Mouse (Mus musculus): Measurements from ENCODE around the gene Adipor2. TPM values are rescaled to one million over a fixed set of nuclear protein-coding genes. Genes with fewer than 3 reads are reported as not detected.

Adipor2 gene
- polyA plus RNA-seq, 1 experiment from 2014 or later = 39.2 TPM

GRCm38 (mm10) chr6:119402976-119403375, 14.5 kb downstream of the Adipor2 start:
- Histone ChIP-seq H3K36me3 (replicated peaks) (no peaks in the 10 kb centered on the region), H3K9ac (no peak overlapping the region), H3K4me1 (no peaks in the 10 kb centered on the region), H3K4me3 (no peak overlapping the region), H3K27ac (no peak overlapping the region), H3K4me2 (no peak overlapping the region), H3K9me3 (no peaks in the 10 kb centered on the region), H3K27me3 (replicated peaks) (no peaks in the 10 kb centered on the region)
- no peak for ATAC-seq (replicated peaks)
- WGBS = 93% methylated on average over 3 of the region's 3 CpGs

- no peak for ATAC-seq (replicated peaks)
- Histone ChIP-seq H3K27ac (no peak overlapping the region), H3K4me1 (no peaks in the 10 kb centered on the region), H3K4me2 (no peak overlapping the region), H3K27me3 (replicated peaks) (no peaks in the 10 kb centered on the region), H3K9ac (no peak overlapping the region), H3K9me3 (no peaks in the 10 kb centered on the region), H3K4me3 (no peak overlapping the region), H3K36me3 (replicated peaks) (no peaks in the 10 kb centered on the region)
- 95% methylated on average over 8 of the region's 8 CpGs for WGBS
Measured at GRCm38 (mm10) chr6:119401545-119402304, 15.8 kb downstream of the Adipor2 start.

GRCm38 (mm10) chr6:119400649-119401048, 16.9 kb downstream of the Adipor2 start:
- no peaks in the 10 kb centered on the region for H3K27me3 ChIP-seq (replicated peaks)
- no peak overlapping the region for H3K4me3 ChIP-seq
- no peak for ATAC-seq (replicated peaks)
- H3K4me1 ChIP-seq = no peaks in the 10 kb centered on the region
- H3K36me3 ChIP-seq (replicated peaks) = no peaks in the 10 kb centered on the region
- 93% methylated on average over 3 of the region's 3 CpGs for WGBS
- no peak overlapping the region for H3K9ac ChIP-seq
- no peaks in the 10 kb centered on the region for H3K9me3 ChIP-seq
- H3K27ac ChIP-seq = no peak overlapping the region
- no peak overlapping the region for H3K4me2 ChIP-seq

GRCm38 (mm10) chr6:119399371-119399770, 18.1 kb downstream of the Adipor2 start:
- H3K27ac ChIP-seq = no peak overlapping the region
- no peaks in the 10 kb centered on the region for H3K27me3 ChIP-seq (replicated peaks)
- no peak overlapping the region for H3K4me3 ChIP-seq
- WGBS = 87% methylated on average over 3 of the region's 3 CpGs
- ATAC-seq (replicated peaks) = no peak
- no peaks in the 10 kb centered on the region for H3K4me1 ChIP-seq
- no peaks in the 10 kb centered on the region for H3K9me3 ChIP-seq
- no peak overlapping the region for H3K4me2 ChIP-seq
- H3K36me3 ChIP-seq (replicated peaks) = no peaks in the 10 kb centered on the region
- no peak overlapping the region for H3K9ac ChIP-seq

DNA sequence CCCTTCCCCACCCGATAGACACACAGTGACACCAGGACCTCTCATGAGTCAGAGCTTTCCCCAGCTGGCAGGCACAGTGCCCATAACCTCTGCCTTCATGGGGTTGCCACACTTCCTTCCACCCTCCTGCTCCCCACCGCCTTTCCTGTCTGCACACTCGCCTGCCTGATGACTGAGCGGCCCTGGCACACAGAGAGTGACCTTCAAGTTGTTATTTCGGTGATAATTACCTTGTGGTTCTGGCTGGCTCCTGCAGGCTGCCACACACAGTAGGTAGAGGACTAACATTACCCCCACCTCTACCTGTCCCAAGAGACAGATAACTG, 21.2 kb downstream of the Adipor2 start:
- no peaks in the 10 kb centered on the region for H3K27me3 ChIP-seq (replicated peaks)
- no peaks in the 10 kb centered on the region for H3K9me3 ChIP-seq
- no peak overlapping the region for H3K9ac ChIP-seq
- WGBS = 82% methylated on average over 5 of the region's 5 CpGs
- no peaks in the 10 kb centered on the region for H3K36me3 ChIP-seq (replicated peaks)
- no peak overlapping the region for H3K4me3 ChIP-seq
- ATAC-seq (replicated peaks) = no peak
- H3K4me2 ChIP-seq = no peak overlapping the region
- H3K27ac ChIP-seq = no peak overlapping the region
- H3K4me1 ChIP-seq = no peaks in the 10 kb centered on the region

DNA sequence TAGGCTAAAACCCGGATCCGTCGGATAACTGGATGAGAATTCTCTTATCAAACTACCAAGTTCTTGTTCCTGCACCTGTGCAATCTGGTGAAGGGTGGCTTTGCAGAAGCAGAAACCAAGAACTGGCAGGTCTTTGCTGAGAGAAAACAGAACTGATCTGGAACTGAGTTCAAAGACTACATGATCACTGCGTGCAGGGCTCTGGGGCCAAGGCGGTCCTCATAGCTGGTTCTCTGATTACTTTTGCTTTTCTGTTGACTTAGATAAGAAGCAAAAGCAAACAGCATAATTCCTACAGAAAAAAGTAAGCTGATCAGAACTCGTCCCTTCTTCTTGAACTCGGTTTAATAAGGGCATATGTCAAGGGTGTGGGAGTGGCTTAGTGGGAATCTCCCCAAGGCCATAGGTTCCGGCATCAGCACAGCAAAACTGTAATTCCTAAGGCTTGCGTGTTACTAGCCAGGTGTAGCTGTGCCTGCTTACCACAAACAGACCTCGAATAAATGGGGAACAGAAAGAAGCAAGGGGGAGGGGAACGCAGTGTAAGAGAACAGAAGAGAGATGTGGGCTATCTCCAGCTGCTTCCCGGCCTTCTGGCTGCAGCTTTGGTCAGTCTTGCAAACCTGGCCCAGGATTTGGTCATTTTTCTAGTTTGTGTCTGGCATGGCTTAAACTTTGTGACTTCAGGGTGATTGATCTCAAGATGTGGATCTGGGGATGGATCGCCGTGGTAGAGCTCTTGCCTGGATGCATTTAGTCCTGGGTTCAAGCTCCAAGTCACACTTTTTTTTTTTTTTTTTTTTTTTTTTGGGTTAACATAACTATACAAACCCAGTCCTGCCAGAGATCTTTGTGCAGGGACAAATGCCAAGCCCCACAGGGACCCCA, 21.8 kb downstream of the Adipor2 start:
- no peak overlapping the region for H3K4me2 ChIP-seq
- ATAC-seq (replicated peaks) = no peak
- no peaks in the 10 kb centered on the region for H3K27me3 ChIP-seq (replicated peaks)
- no peak overlapping the region for H3K9ac ChIP-seq
- H3K9me3 ChIP-seq = no peaks in the 10 kb centered on the region
- WGBS = 84% methylated on average over 14 of the region's 14 CpGs
- H3K4me3 ChIP-seq = no peak overlapping the region
- no peaks in the 10 kb centered on the region for H3K4me1 ChIP-seq
- H3K36me3 ChIP-seq (replicated peaks) = no peaks in the 10 kb centered on the region
- H3K27ac ChIP-seq = no peak overlapping the region

- Histone ChIP-seq H3K27me3 (replicated peaks) (no peaks in the 10 kb centered on the region), H3K36me3 (replicated peaks) (no peaks in the 10 kb centered on the region), H3K9me3 (no peaks in the 10 kb centered on the region), H3K4me2 (no peak overlapping the region), H3K27ac (no peak overlapping the region), H3K9ac (no peak overlapping the region), H3K4me1 (peaks cover 11% of the 10 kb centered on the region), H3K4me3 (no peak overlapping the region)
- WGBS = 88% methylated on average over 9 of the region's 9 CpGs
- no peak for ATAC-seq (replicated peaks)
Measured at GRCm38 (mm10) chr6:119392836-119393235, 24.7 kb downstream of the Adipor2 start.

GRCm38 (mm10) chr6:119390728-119391127, 26.8 kb downstream of the Adipor2 start:
- ATAC-seq (replicated peaks) = no peak
- Histone ChIP-seq H3K36me3 (replicated peaks) (no peaks in the 10 kb centered on the region), H3K4me1 (peaks cover 29% of the 10 kb centered on the region), H3K9me3 (no peaks in the 10 kb centered on the region), H3K4me3 (no peak overlapping the region), H3K4me2 (no peak overlapping the region), H3K27me3 (replicated peaks) (no peaks in the 10 kb centered on the region), H3K27ac (no peak overlapping the region), H3K9ac (no peak overlapping the region)
- WGBS = 94% methylated on average over 4 of the region's 4 CpGs

DNA sequence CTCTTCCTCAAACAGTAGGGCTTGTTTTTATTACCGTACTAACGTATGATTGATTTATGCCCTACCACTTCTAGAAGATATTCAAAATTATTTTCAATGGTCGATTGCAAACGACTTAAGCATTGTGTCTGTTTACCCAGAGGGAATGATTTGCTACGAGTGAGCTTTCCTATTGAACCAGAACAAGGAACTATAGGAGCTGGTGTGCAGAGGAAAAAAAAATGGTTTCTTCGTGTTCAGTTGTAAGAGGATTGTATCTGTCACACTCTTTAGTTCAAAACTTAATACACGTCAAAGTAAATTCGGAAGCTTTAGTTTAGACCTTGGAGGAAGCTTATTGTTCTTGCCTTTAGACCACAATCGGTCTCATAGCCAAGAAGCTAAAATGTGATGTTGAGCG, 28.4 kb downstream of the Adipor2 start:
- ATAC-seq (replicated peaks) = peak; percentile 35
- peak overlapping the region; percentile 57 for H3K4me2 ChIP-seq
- peak overlapping the region; percentile 90 for H3K4me3 ChIP-seq
- peaks cover 33% of the 10 kb centered on the region for H3K4me1 ChIP-seq
- WGBS = 15% methylated on average over 10 of the region's 10 CpGs
- H3K9me3 ChIP-seq = no peaks in the 10 kb centered on the region
- H3K9ac ChIP-seq = peak overlapping the region; percentile 63
- no peaks in the 10 kb centered on the region for H3K36me3 ChIP-seq (replicated peaks)
- no peaks in the 10 kb centered on the region for H3K27me3 ChIP-seq (replicated peaks)
- peak overlapping the region; percentile 95 for H3K27ac ChIP-seq

GRCm38 (mm10) chr6:119388650-119389012, 28.9 kb downstream of the Adipor2 start:
- peak overlapping the region; percentile 80 for H3K4me2 ChIP-seq
- H3K9ac ChIP-seq = peak overlapping the region; percentile 83
- H3K4me3 ChIP-seq = peak overlapping the region; percentile 90
- no peaks in the 10 kb centered on the region for H3K27me3 ChIP-seq (replicated peaks)
- H3K9me3 ChIP-seq = no peaks in the 10 kb centered on the region
- no peaks in the 10 kb centered on the region for H3K36me3 ChIP-seq (replicated peaks)
- H3K4me1 ChIP-seq = peaks cover 33% of the 10 kb centered on the region
- ATAC-seq (replicated peaks) = peak; percentile 99
- WGBS = under 1% methylated on average over 48 of the region's 53 CpGs
- H3K27ac ChIP-seq = peak overlapping the region; percentile 95

- Histone ChIP-seq H3K27me3 (replicated peaks) (no peaks in the 10 kb centered on the region), H3K9me3 (no peaks in the 10 kb centered on the region), H3K36me3 (replicated peaks) (no peaks in the 10 kb centered on the region), H3K4me3 (peak overlapping the region; percentile 90), H3K4me2 (peak overlapping the region; percentile 80), H3K27ac (peak overlapping the region; percentile 95), H3K9ac (peak overlapping the region; percentile 83), H3K4me1 (peaks cover 33% of the 10 kb centered on the region)
- 3% methylated on average over 44 of the region's 76 CpGs for WGBS
- peak; percentile 89 for ATAC-seq (replicated peaks)
Measured at GRCm38 (mm10) chr6:119387801-119388649, 29.5 kb downstream of the Adipor2 start.

GRCm38 (mm10) chr6:119386821-119387220, 30.7 kb downstream of the Adipor2 start:
- peak overlapping the region; percentile 80; the same call in 1 of the 2 replicates for H3K4me2 ChIP-seq
- 83% methylated on average over 1 of the region's 1 CpGs for WGBS
- peaks cover 33% of the 10 kb centered on the region for H3K4me1 ChIP-seq
- H3K4me3 ChIP-seq = peak overlapping the region; percentile 10
- no peaks in the 10 kb centered on the region for H3K36me3 ChIP-seq (replicated peaks)
- no peak overlapping the region for H3K27ac ChIP-seq
- H3K9me3 ChIP-seq = no peaks in the 10 kb centered on the region
- ATAC-seq (replicated peaks) = no peak
- H3K27me3 ChIP-seq (replicated peaks) = no peaks in the 10 kb centered on the region
- 0 out of 2 replicates have a peak overlapping the region, but pooled peaks have one; percentile 1 for H3K9ac ChIP-seq

Measured in midbrain, embryonic 15.5 days (tissue).